Mouse (Mus musculus) liver, postnatal 0 days (tissue): Measurements from ENCODE around the gene Sertad3.

Source experiments
- CTCF ChIP-seq: sonication (generic); IDR thresholded peaks from 2 replicates; pipeline ENCODE4 v1.5.1; 2016; ENCODE audit warnings: antibody characterized with exemption, low read depth
- EP300 ChIP-seq: IDR thresholded peaks from 2 replicates; pipeline ENCODE4 v1.6.1; 2016; ENCODE audit warnings: antibody characterized with exemption, low read depth, mild to moderate bottlenecking

GRCm38 (mm10) chr7:27471390-27472120, 2.0 kb upstream of the Sertad3 start:
- TF ChIP-seq CTCF: no peak
- no peak for TF ChIP-seq EP300
